Mouse (Mus musculus): ENCODE measurements around the gene Alg14.

DNA sequence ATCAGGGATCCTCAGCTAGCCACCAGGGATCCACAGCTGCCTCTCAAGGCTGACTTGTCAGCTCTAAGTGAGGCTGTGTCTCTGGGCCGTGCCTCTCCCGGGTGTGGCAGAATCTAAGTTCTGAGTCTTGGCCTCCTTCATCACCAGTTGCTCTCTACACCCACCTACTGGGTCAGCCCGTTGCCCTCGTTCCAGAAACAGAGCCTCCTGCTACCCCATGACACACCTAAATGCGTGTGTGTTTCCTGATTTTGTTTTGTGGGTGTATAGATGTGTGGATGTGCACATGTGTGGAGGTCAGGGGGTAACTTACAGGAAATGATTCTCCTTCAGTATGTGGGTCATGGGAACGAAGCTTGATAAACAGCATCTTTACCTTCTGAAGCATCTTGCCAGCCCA lies 20.9 kb downstream of the Alg14 start:
- TF ChIP-seq POLR2A (IDR thresholded peaks at IDR 0.05; ENCODE audit: control insufficient read depth, extremely low read depth, insufficient read depth, low read length, poor library complexity) (no peak), CTCF (IDR thresholded peaks at IDR 0.05; ENCODE audit: borderline replicate concordance, control insufficient read depth, extremely low read depth, insufficient read depth, low read length, poor library complexity) (peak; percentile 48; the same call in 1 of the 2 replicates)
